Mouse (Mus musculus): ENCODE data around the gene Olfr470. TPM values are rescaled to one million over a fixed set of nuclear protein-coding genes. Genes with fewer than 3 reads are reported as not detected.
"Not testable (repeated sequence)": the region's sequence is repeated elsewhere in the genome, so short reads cannot be mapped to it uniquely, and the experiment has no call there.

Gene Olfr470
- not detected in 2 replicates for polyA plus RNA-seq (2016; fragmentation: Nextera tagmentation; extraction: Ambion mirVana)

GRCm38 (mm10) chr7:107847390-107847789 is at the start of gene Olfr470:
Olfr470 (minus strand) TSS chr7:107847490.
- H3K4me3 ChIP-seq; H3K4me1 ChIP-seq; H3K4me2 ChIP-seq (replicated peaks); H3K9me3 ChIP-seq (replicated peaks); ATAC-seq (ENCODE audit: low FRiP score); H3K36me3 ChIP-seq; H3K27ac ChIP-seq; H3K9ac ChIP-seq; H3K27me3 ChIP-seq: not testable (repeated sequence)
- 79% methylated on average over 1 of the region's 1 CpGs for WGBS

DNA sequence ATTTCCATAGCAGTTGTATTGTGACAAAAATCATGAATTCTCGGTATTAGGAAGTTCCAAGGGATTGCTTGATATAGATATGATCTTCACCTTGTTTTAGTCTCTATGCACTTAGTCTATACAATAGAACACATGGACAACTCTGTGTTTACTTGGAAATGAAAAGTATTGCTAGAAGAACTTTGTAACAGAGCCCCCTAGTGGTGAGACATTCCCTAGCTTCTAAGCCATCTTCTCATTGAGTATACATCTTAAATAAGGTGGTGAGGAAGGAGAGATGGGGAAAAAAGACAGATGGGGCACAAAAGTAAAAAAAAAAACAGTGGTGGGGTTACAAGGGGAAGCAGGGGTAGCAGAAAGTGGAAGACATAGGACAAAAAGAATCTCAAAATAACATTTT is 5.6 kb downstream of the Olfr470 start:
- no peak for ATAC-seq (ENCODE audit: low FRiP score)
- Histone ChIP-seq H3K36me3 (no peaks in the 10 kb centered on the region), H3K27me3 (no peaks in the 10 kb centered on the region), H3K4me1 (no peaks in the 10 kb centered on the region), H3K4me3 (no peak overlapping the region), H3K9me3 (replicated peaks) (no peaks in the 10 kb centered on the region), H3K9ac (no peak overlapping the region), H3K4me2 (replicated peaks) (no peak overlapping the region), H3K27ac (no peak overlapping the region)
- 84% methylated on average over 1 of the region's 1 CpGs for WGBS

DNA sequence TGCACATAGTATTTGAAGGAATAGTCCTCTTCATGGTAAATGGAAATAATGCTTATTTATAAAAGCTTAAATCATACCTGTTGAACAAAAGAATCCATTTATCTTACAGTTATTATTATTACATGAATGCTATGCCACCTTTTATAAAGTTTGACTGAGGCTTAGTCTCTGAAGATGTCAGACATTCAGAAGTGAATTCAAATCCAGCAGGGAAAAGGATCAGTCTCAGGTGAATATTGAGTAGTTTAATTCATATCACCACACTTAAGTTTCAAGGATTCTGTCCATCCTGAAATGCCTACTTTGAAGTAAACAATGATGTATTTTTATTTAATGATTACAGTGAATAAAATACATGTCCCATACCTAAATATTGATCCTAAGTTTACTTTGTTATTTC is 21.8 kb downstream of the Olfr470 start, which contains the start of gene Olfr469:
Gene Olfr469, minus strand, starts transcription at position 101 of the 400 bp plus-strand sequence.
- not testable (repeated sequence) for H3K27ac ChIP-seq; H3K9me3 ChIP-seq (replicated peaks); H3K4me3 ChIP-seq; H3K4me1 ChIP-seq; H3K27me3 ChIP-seq; ATAC-seq (ENCODE audit: low FRiP score); H3K36me3 ChIP-seq; H3K4me2 ChIP-seq (replicated peaks); H3K9ac ChIP-seq

DNA sequence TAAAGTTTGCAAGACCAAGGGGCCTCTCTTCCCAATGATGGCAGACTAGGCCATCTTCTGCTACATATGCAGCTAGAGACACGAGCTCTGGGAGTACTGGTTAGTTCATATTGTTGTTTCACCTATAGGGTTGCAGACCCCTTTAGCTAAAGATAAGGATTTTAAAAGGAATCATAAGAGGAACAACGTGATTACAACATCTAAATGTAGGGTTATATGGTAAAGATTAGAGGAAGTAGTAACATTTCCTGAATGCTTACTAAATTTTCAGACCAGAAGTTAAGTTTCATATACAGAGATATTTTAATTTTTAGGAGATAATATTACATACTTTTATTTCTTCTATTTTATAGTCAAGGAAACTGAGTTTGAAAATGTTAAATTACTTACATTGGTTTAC is 23.4 kb downstream of the Olfr470 start:
- H3K9me3 ChIP-seq (replicated peaks); ATAC-seq (ENCODE audit: low FRiP score); H3K4me1 ChIP-seq; H3K9ac ChIP-seq; H3K27me3 ChIP-seq; H3K4me3 ChIP-seq; H3K36me3 ChIP-seq; H3K27ac ChIP-seq; H3K4me2 ChIP-seq (replicated peaks): not testable (repeated sequence)
- 73% methylated on average over 2 of the region's 2 CpGs for whole genome bisulfite sequencing

GRCm38 (mm10) chr7:107819442-107819841 is 27.8 kb downstream of the Olfr470 start:
- Histone ChIP-seq H3K36me3 (no peaks in the 10 kb centered on the region), H3K9me3 (replicated peaks) (no peaks in the 10 kb centered on the region), H3K27ac (no peak overlapping the region), H3K27me3 (no peaks in the 10 kb centered on the region), H3K9ac (no peak overlapping the region), H3K4me3 (no peak overlapping the region), H3K4me2 (replicated peaks) (no peak overlapping the region), H3K4me1 (no peaks in the 10 kb centered on the region)
- no peak for ATAC-seq (ENCODE audit: low FRiP score)

DNA sequence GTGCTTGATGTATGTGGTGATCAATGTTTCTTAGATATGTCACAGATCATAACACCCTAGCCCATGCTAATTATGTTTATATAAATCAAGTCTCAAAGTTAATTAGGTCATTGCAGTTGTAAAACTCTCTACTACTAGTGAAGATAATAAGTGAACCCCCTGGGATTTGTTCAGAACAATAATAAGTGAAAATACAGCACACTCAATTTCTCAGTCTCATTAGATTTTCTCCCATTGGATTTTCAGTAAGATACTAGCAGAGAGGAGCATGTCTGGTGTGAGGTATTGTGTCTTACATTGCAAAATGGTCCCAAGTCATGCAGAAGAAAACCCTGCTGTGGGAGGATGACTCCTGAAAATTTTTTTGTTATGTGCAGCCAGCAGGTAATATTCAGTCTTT is 35.3 kb downstream of the Olfr470 start, which contains the start of gene Olfr467:
Gene Olfr467, plus strand, starts transcription at position 301 of the 400 bp plus-strand sequence.
- Histone ChIP-seq H3K4me1 (no peaks in the 10 kb centered on the region), H3K36me3 (no peaks in the 10 kb centered on the region), H3K4me2 (replicated peaks) (no peak within 1 kb of the TSS), H3K4me3 (no peak within 1 kb of the TSS), H3K9me3 (replicated peaks) (peaks cover 4% of the 10 kb centered on the region; the same call in 1 of the 2 replicates), H3K27ac (no peak within 1 kb of the TSS), H3K9ac (no peak within 1 kb of the TSS), H3K27me3 (no peaks in the 10 kb centered on the region)
- ATAC-seq (ENCODE audit: low FRiP score), result no peak

- ATAC-seq (ENCODE audit: low FRiP score), result no peak
- Histone ChIP-seq H3K4me1 (no peaks in the 10 kb centered on the region), H3K36me3 (no peaks in the 10 kb centered on the region), H3K9ac (no peak overlapping the region), H3K4me2 (replicated peaks) (no peak overlapping the region), H3K9me3 (replicated peaks) (no peaks in the 10 kb centered on the region; the same call in 1 of the 2 replicates), H3K27ac (no peak overlapping the region), H3K4me3 (no peak overlapping the region), H3K27me3 (no peaks in the 10 kb centered on the region)
- WGBS, result 63% methylated on average over 3 of the region's 3 CpGs
These were observed 45.2 kb downstream of the Olfr470 start for GRCm38 (mm10) chr7:107802138-107802537.

DNA sequence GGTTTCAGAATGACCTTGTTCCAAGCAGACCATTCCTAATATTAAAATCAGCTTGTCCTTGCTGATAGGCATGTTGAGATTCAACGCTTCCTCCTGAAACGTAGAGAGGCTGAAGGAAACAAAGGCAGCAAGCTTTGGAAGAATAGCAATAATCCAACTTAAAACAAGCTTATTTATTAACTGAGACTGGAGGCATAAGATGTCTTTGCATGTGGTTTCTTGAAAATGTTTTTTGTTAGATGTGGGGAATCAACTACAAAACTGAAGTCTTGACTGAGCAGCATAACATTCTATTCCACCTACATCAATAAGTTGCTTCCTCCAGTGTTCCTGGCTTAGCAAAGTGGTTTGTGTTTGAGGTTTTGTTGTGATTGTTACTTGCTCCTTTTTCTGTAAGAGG is 46.2 kb downstream of the Olfr470 start, which contains the start of gene Ovch2:
Gene Ovch2, minus strand, starts transcription at position 101 of the 400 bp plus-strand sequence.
- ATAC-seq (ENCODE audit: low FRiP score), result no peak
- Histone ChIP-seq H3K4me2 (replicated peaks) (no peak within 1 kb of the TSS), H3K9me3 (replicated peaks) (no peaks in the 10 kb centered on the region; the same call in 1 of the 2 replicates), H3K4me1 (no peaks in the 10 kb centered on the region), H3K36me3 (no peaks in the 10 kb centered on the region), H3K27me3 (no peaks in the 10 kb centered on the region), H3K9ac (no peak within 1 kb of the TSS), H3K27ac (no peak within 1 kb of the TSS), H3K4me3 (no peak within 1 kb of the TSS)
- WGBS, result 91% methylated on average over 2 of the region's 2 CpGs

DNA sequence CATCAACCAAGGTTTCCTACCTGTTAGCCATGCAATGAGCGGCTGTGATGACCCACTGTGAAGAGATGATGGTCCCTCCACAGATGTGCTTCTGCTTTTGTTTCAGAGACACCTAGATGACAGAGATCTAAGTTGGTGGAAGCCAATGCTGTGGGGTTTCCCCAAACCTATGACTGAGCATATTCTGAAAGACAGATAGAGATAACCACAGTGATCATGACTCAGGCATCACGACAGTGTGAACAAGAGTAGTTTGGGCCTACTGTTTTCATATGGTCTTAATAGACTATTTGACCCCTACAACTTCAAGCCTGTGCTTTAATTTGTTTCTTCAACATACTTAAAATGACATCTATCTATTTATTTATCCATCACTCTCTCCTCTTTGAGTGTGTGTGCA is 50.8 kb downstream of the Olfr470 start:
- H3K27me3 ChIP-seq, result no peaks in the 10 kb centered on the region
- H3K4me2 ChIP-seq (replicated peaks), result no peak overlapping the region
- H3K27ac ChIP-seq, result no peak overlapping the region
- WGBS, result 84% methylated on average over 2 of the region's 2 CpGs
- H3K36me3 ChIP-seq, result no peaks in the 10 kb centered on the region
- no peak overlapping the region for H3K9ac ChIP-seq
- no peaks in the 10 kb centered on the region for H3K4me1 ChIP-seq
- H3K4me3 ChIP-seq, result no peak overlapping the region
- ATAC-seq (ENCODE audit: low FRiP score), result no peak
- no peaks in the 10 kb centered on the region for H3K9me3 ChIP-seq (replicated peaks)

Other genes starting within 250 kb of the Olfr470 start
- gene 5330417H12Rik, start 222.3 kb downstream of the Olfr470 start, polyA plus RNA-seq (2016; fragmentation: Nextera tagmentation; extraction: Ambion mirVana), result not detected in 2 replicates
- gene Cyb5r2, start 89.5 kb downstream of the Olfr470 start, polyA plus RNA-seq (2016; fragmentation: Nextera tagmentation; extraction: Ambion mirVana), result 0.16 and 0.36 TPM in 2 replicates
- not detected in 2 replicates for gene Ovch2, start 46.3 kb downstream of the Olfr470 start, polyA plus RNA-seq (2016; fragmentation: Nextera tagmentation; extraction: Ambion mirVana)
- gene Olfr467, start 35.2 kb downstream of the Olfr470 start, polyA plus RNA-seq (2016; fragmentation: Nextera tagmentation; extraction: Ambion mirVana), result not detected in 2 replicates
- not detected in 2 replicates for gene Olfr469, start 21.9 kb downstream of the Olfr470 start, polyA plus RNA-seq (2016; fragmentation: Nextera tagmentation; extraction: Ambion mirVana)
- gene Olfr472, start 50.4 kb upstream of the Olfr470 start, polyA plus RNA-seq (2016; fragmentation: Nextera tagmentation; extraction: Ambion mirVana), result not detected in 2 replicates
- not detected in 2 replicates for gene Olfr473, start 83.0 kb upstream of the Olfr470 start, polyA plus RNA-seq (2016; fragmentation: Nextera tagmentation; extraction: Ambion mirVana)
- gene Olfr474, start 107.2 kb upstream of the Olfr470 start, polyA plus RNA-seq (2016; fragmentation: Nextera tagmentation; extraction: Ambion mirVana), result not detected in 2 replicates
- gene Olfr476, start 117.3 kb upstream of the Olfr470 start, polyA plus RNA-seq (2016; fragmentation: Nextera tagmentation; extraction: Ambion mirVana), result not detected in 2 replicates
- not detected in 2 replicates for gene Olfr477, start 139.2 kb upstream of the Olfr470 start, polyA plus RNA-seq (2016; fragmentation: Nextera tagmentation; extraction: Ambion mirVana)
- not detected in 2 replicates for gene Olfr478, start 186.5 kb upstream of the Olfr470 start, polyA plus RNA-seq (2016; fragmentation: Nextera tagmentation; extraction: Ambion mirVana)
- not detected in 2 replicates for gene Olfr479, start 203.2 kb upstream of the Olfr470 start, polyA plus RNA-seq (2016; fragmentation: Nextera tagmentation; extraction: Ambion mirVana)
- gene Olfr480, start 219.9 kb upstream of the Olfr470 start, polyA plus RNA-seq (2016; fragmentation: Nextera tagmentation; extraction: Ambion mirVana), result not detected in 2 replicates
- not detected in 2 replicates for gene Olfr481, start 232.4 kb upstream of the Olfr470 start, polyA plus RNA-seq (2016; fragmentation: Nextera tagmentation; extraction: Ambion mirVana)